Mouse (Mus musculus) kidney, postnatal 4 days (tissue): ENCODE results near the gene Insm1.

Experiments
- DNase-seq, 2 experiments: peaks; one replicate each; pipeline ENCODE4 v3.0.0; 2021; ENCODE audit warnings: mixed read lengths in 2 of 2

The Insm1 gene

GRCm38 (mm10) chr2:146221076-146221928 is at the start of gene Insm1:
Gene Insm1, plus strand, starts transcription at chr2:146221921.
- DNase-seq = peak; percentile 63 to 73

- DNase-seq = no peak
These were observed 49.6 kb upstream of the Insm1 start for GRCm38 (mm10) chr2:146172106-146172505.

GRCm38 (mm10) chr2:146174173-146174572 is 47.5 kb upstream of the Insm1 start:
- no peak for DNase-seq

- no peak for DNase-seq
These were observed 43.0 kb upstream of the Insm1 start for GRCm38 (mm10) chr2:146178718-146179117.

GRCm38 (mm10) chr2:146183830-146184793 is 37.6 kb upstream of the Insm1 start:
- DNase-seq = no peak

GRCm38 (mm10) chr2:146196126-146196525 is 25.6 kb upstream of the Insm1 start:
- DNase-seq = no peak

GRCm38 (mm10) chr2:146197947-146198346 is 23.8 kb upstream of the Insm1 start:
- DNase-seq = no peak

- no peak for DNase-seq
These were observed 10.8 kb upstream of the Insm1 start for GRCm38 (mm10) chr2:146210968-146211367.

- peak; percentile 38 to 53 for DNase-seq
These were observed 7.0 kb upstream of the Insm1 start for GRCm38 (mm10) chr2:146214715-146215114.

- no peak for DNase-seq
These were observed 5.3 kb upstream of the Insm1 start for GRCm38 (mm10) chr2:146216111-146217064.

GRCm38 (mm10) chr2:146217227-146217980 is 4.3 kb upstream of the Insm1 start:
- peak; percentile 19 to 31 for DNase-seq

- peak; percentile 17 to 43 for DNase-seq
These were observed 3.5 kb upstream of the Insm1 start for GRCm38 (mm10) chr2:146218161-146218691.

- peak; percentile 7 to 11 for DNase-seq
These were observed 2.7 kb upstream of the Insm1 start for GRCm38 (mm10) chr2:146218881-146219535.

- no peak for DNase-seq
These were observed 1.9 kb upstream of the Insm1 start for GRCm38 (mm10) chr2:146219791-146220190.

GRCm38 (mm10) chr2:146220591-146221075 is 1.1 kb upstream of the Insm1 start:
- peak; percentile 8 for DNase-seq

- DNase-seq = peak; percentile 16 to 24
These were observed 183 bp downstream of the Insm1 start for GRCm38 (mm10) chr2:146221929-146222278.

GRCm38 (mm10) chr2:146222279-146223175 is 806 bp downstream of the Insm1 start:
- DNase-seq = peak; percentile 24 to 40

- peak; percentile 33 to 57 for DNase-seq
These were observed 1.6 kb downstream of the Insm1 start for GRCm38 (mm10) chr2:146223176-146223905.

- DNase-seq = no peak
These were observed 2.4 kb downstream of the Insm1 start for GRCm38 (mm10) chr2:146224141-146224540.
